Mouse (Mus musculus) liver, adult (tissue): ENCODE measurements at regions not wholly inside any gene's neighbourhood (a gene's known extent, or its start where the extent isn't known, plus 50 kb on each side); places are given as distances from the start of the nearest gene placed in this dataset.

Experiments used
- GATA4 ChIP-seq: IDR thresholded peaks from 2 replicates; pipeline ENCODE4 v1.6.1; 2014; ENCODE audit warnings: mild to moderate bottlenecking, low read length; ENCODE audit not compliant: insufficient replicate concordance

GRCm38 (mm10) chr7:125019259-125019658 is 425.2 kb upstream of the Kdm8 start:
- TF ChIP-seq GATA4, result no peak

GRCm38 (mm10) chr7:125024944-125025343 is 419.5 kb upstream of the Kdm8 start:
- no peak for TF ChIP-seq GATA4

GRCm38 (mm10) chr7:125033778-125034177 is 410.7 kb upstream of the Kdm8 start:
- no peak for TF ChIP-seq GATA4

GRCm38 (mm10) chr7:125034196-125034595 is 410.3 kb upstream of the Kdm8 start:
- no peak for TF ChIP-seq GATA4

- TF ChIP-seq GATA4, result no peak
Observed at GRCm38 (mm10) chr7:125036098-125036991, 408.1 kb upstream of the Kdm8 start.

- no peak for TF ChIP-seq GATA4
Observed at GRCm38 (mm10) chr7:125038840-125039239, 405.6 kb upstream of the Kdm8 start.

- no peak for TF ChIP-seq GATA4
Observed at GRCm38 (mm10) chr7:125055951-125056625, 388.4 kb upstream of the Kdm8 start.

- TF ChIP-seq GATA4, result no peak
Observed at GRCm38 (mm10) chr7:125102464-125102863, 342.0 kb upstream of the Kdm8 start.

GRCm38 (mm10) chr7:125104011-125104410 is 340.5 kb upstream of the Kdm8 start:
- no peak for TF ChIP-seq GATA4

- TF ChIP-seq GATA4, result no peak
Observed at GRCm38 (mm10) chr7:125112820-125113273, 331.6 kb upstream of the Kdm8 start.

GRCm38 (mm10) chr7:125115322-125115996 is 329.0 kb upstream of the Kdm8 start:
- no peak for TF ChIP-seq GATA4

- no peak for TF ChIP-seq GATA4
Observed at GRCm38 (mm10) chr7:125117173-125117572, 327.3 kb upstream of the Kdm8 start.

- no peak for TF ChIP-seq GATA4
Observed at GRCm38 (mm10) chr7:125129187-125129586, 315.3 kb upstream of the Kdm8 start.

- no peak for TF ChIP-seq GATA4
Observed at GRCm38 (mm10) chr7:125131968-125132367, 312.5 kb upstream of the Kdm8 start.

- TF ChIP-seq GATA4, result no peak
Observed at GRCm38 (mm10) chr7:125138607-125139006, 305.9 kb upstream of the Kdm8 start.

GRCm38 (mm10) chr7:125139196-125139595 is 305.3 kb upstream of the Kdm8 start:
- TF ChIP-seq GATA4, result no peak
